Mouse (Mus musculus) ES-E14 (cell line): ENCODE results near the gene Naa38.

Experiments used
- CHD2 ChIP-seq: IDR thresholded peaks from 2 replicates; pipeline ENCODE4 v1.6.1; 2014; ENCODE audit warnings: mild to moderate bottlenecking, low read depth, low read length, inconsistent platforms
- HCFC1 ChIP-seq: IDR thresholded peaks from 2 replicates; pipeline ENCODE4 v1.6.1; 2012; ENCODE audit warnings: low read length, inconsistent platforms, borderline replicate concordance; ENCODE audit not compliant: insufficient read depth
- MAFK ChIP-seq: IDR thresholded peaks from 2 replicates; pipeline ENCODE4 v1.6.1; 2014; ENCODE audit warnings: mild to moderate bottlenecking, low read depth, low read length, inconsistent platforms; ENCODE audit not compliant: insufficient read depth
- ZC3H11A ChIP-seq: IDR thresholded peaks from 2 replicates; pipeline ENCODE4 v1.6.1; 2012; ENCODE audit warnings: low read depth, mild to moderate bottlenecking, inconsistent platforms, low read length, borderline replicate concordance
- ZNF384 ChIP-seq: IDR thresholded peaks from 2 replicates; pipeline ENCODE4 v1.6.1; 2012; ENCODE audit warnings: low read depth, low read length, inconsistent platforms

DNA sequence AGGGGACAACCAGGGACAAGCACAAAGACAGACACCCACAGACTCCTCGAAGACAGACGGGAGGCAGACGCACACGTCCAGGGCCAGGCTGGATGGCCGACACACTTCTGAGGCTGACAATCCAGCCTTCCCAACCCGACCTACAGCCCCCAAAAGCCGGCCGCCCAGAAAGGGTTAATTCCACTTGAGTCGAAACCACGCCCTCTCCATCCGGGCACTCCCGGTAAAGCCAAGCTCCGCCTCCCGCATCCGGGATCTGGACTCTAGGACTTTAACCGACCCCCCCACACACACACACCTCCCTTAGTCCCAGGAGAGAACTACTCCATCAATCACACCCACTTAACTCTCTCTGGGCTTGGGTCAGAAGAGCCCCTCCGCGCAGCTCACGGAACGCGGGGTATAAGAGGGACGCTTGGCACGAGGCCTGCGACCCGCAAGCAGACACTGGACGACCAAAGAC is 15.8 kb downstream of the Naa38 start:
- no peak for TF ChIP-seq ZNF384
- no peak; the same call in 1 of the 2 replicates for TF ChIP-seq HCFC1
- TF ChIP-seq MAFK = no peak
- TF ChIP-seq ZC3H11A = no peak
- no peak for TF ChIP-seq CHD2
